Mouse (Mus musculus): ENCODE results near the gene Osbpl8. TPM values are rescaled to one million over a fixed set of nuclear protein-coding genes. Genes with fewer than 3 reads are reported as not detected.

Osbpl8 gene
- total and polyA plus RNA-seq, 3 experiments = 12.9 to 26.4 (median 23.4) TPM

GRCm38 (mm10) chr10:111207386-111207785 is 42.8 kb downstream of the Osbpl8 start:
- no peak overlapping the region for H3K9ac ChIP-seq (ENCODE audit: insufficient read depth, low read depth)
- TF ChIP-seq POLR2A (IDR thresholded peaks at IDR 0.05; ENCODE audit: low read depth, low read length) (no peak), ELF1 (IDR thresholded peaks at IDR 0.05; ENCODE audit: low read depth, low read length) (no peak), GABPA (IDR thresholded peaks at IDR 0.05; ENCODE audit: insufficient replicate concordance, low read depth, low read length) (no peak), USF2 (conservative IDR thresholded peaks at IDR 0.05; ENCODE audit: low read depth, low read length) (no peak), TCF12 (IDR thresholded peaks at IDR 0.05; ENCODE audit: low read depth, low read length) (no peak), MAFK (IDR thresholded peaks at IDR 0.05; ENCODE audit: insufficient replicate concordance, low read length) (no peak), CHD1 (IDR thresholded peaks at IDR 0.05; ENCODE audit: low read depth, low read length) (no peak)
- no peaks in the 10 kb centered on the region for H3K9me3 ChIP-seq (replicated peaks; ENCODE audit: low read length)
- H3K4me3 ChIP-seq (replicated peaks in 1 of 3; ENCODE audit: low read depth in 2 of 3, low read length in 2 of 3, poor library complexity in 1 of 3) = no peak overlapping the region
- peaks cover 0 to 11% of the 10 kb centered on the region in 2 experiments; a peak in 2 of 4 replicates for H3K4me1 ChIP-seq (ENCODE audit: control insufficient read depth in 1 of 2, insufficient read depth in 2 of 2)
- H3K79me2 ChIP-seq (replicated peaks; ENCODE audit: control insufficient read depth, extremely low read depth, insufficient read depth, poor library complexity, severe bottlenecking) = peaks cover 3% of the 10 kb centered on the region
- no peak overlapping the region for H3K4me2 ChIP-seq (ENCODE audit: insufficient read depth, low read depth, poor library complexity, severe bottlenecking)
- dilution Hi-C loops (cut with MboI; ENCODE audit: extremely low pct_ligation_motif_present, extremely low pct_unique_long_range_greater_than_20kb, low sequenced_read_pairs) (no loop called here), in situ Hi-C loops (cut with MboI; ENCODE audit: low pct_ligation_motif_present, low pct_unique_long_range_greater_than_20kb, low sequenced_read_pairs) (no loop called here)
- H3K36me3 ChIP-seq (replicated peaks in 1 of 2; ENCODE audit: control insufficient read depth in 1 of 2, insufficient read depth in 1 of 2, low read length in 1 of 2) = peaks cover 2 to 30% of the 10 kb centered on the region in 2 experiments
- no peak for DNase-seq (ENCODE audit: extremely low read depth)
- no peak overlapping the region for H3K27ac ChIP-seq (ENCODE audit: insufficient read depth, low read depth)
- no peaks in the 10 kb centered on the region for H3K27me3 ChIP-seq (replicated peaks)

GRCm38 (mm10) chr10:111214084-111214483 is 49.5 kb downstream of the Osbpl8 start:
- TF ChIP-seq SMC3 (IDR thresholded peaks at IDR 0.05; ENCODE audit: low read depth, low read length) (no peak), GABPA (IDR thresholded peaks at IDR 0.05; ENCODE audit: insufficient replicate concordance, low read depth, low read length) (no peak), E2F4 (IDR thresholded peaks at IDR 0.05; ENCODE audit: insufficient replicate concordance, low read depth, low read length) (no peak), EP300 (IDR thresholded peaks at IDR 0.05; ENCODE audit: low read length) (no peak)
- no peak overlapping the region for H3K27ac ChIP-seq (ENCODE audit: insufficient read depth, low read depth)
- dilution Hi-C loops (cut with MboI; ENCODE audit: extremely low pct_ligation_motif_present, extremely low pct_unique_long_range_greater_than_20kb, low sequenced_read_pairs) (no loop called here), in situ Hi-C loops (cut with MboI; ENCODE audit: low pct_ligation_motif_present, low pct_unique_long_range_greater_than_20kb, low sequenced_read_pairs) (no loop called here)
- no peak for DNase-seq (ENCODE audit: extremely low read depth)
- no peak overlapping the region for H3K4me3 ChIP-seq (replicated peaks in 1 of 3; ENCODE audit: low read depth in 2 of 3, low read length in 2 of 3, poor library complexity in 1 of 3)
- no peak overlapping the region for H3K4me2 ChIP-seq (ENCODE audit: insufficient read depth, low read depth, poor library complexity, severe bottlenecking)
- peaks cover 2 to 13% of the 10 kb centered on the region in 2 experiments for H3K36me3 ChIP-seq (replicated peaks in 1 of 2; ENCODE audit: control insufficient read depth in 1 of 2, insufficient read depth in 1 of 2, low read length in 1 of 2)
- H3K27me3 ChIP-seq (replicated peaks) = no peaks in the 10 kb centered on the region
- H3K4me1 ChIP-seq (ENCODE audit: control insufficient read depth in 1 of 2, insufficient read depth in 2 of 2) = peaks cover 0 to 6% of the 10 kb centered on the region in 2 experiments; a peak in 2 of 4 replicates
- peaks cover 3% of the 10 kb centered on the region for H3K79me2 ChIP-seq (replicated peaks; ENCODE audit: control insufficient read depth, extremely low read depth, insufficient read depth, poor library complexity, severe bottlenecking)
- H3K9me3 ChIP-seq (replicated peaks; ENCODE audit: low read length) = no peaks in the 10 kb centered on the region
- no peak overlapping the region for H3K9ac ChIP-seq (ENCODE audit: insufficient read depth, low read depth)

GRCm38 (mm10) chr10:111214696-111215095 is 50.1 kb downstream of the Osbpl8 start:
- dilution Hi-C loops (cut with MboI; ENCODE audit: extremely low pct_ligation_motif_present, extremely low pct_unique_long_range_greater_than_20kb, low sequenced_read_pairs) = no loop called here

More at GRCm38 (mm10) chr10:111214696-111215095, 50.1 kb downstream of the Osbpl8 start:
- Histone ChIP-seq H3K79me2 (replicated peaks; ENCODE audit: control insufficient read depth, extremely low read depth, insufficient read depth, poor library complexity, severe bottlenecking) (peaks cover 3% of the 10 kb centered on the region), H3K4me3 (replicated peaks in 1 of 3; ENCODE audit: low read depth in 2 of 3, low read length in 2 of 3, poor library complexity in 1 of 3) (no peak overlapping the region), H3K4me1 (ENCODE audit: control insufficient read depth in 1 of 2, insufficient read depth in 2 of 2) (peaks cover 0 to 6% of the 10 kb centered on the region in 2 experiments; a peak in 2 of 4 replicates), H3K4me2 (ENCODE audit: insufficient read depth, low read depth, poor library complexity, severe bottlenecking) (no peak overlapping the region), H3K27me3 (replicated peaks) (no peaks in the 10 kb centered on the region), H3K9ac (ENCODE audit: insufficient read depth, low read depth) (no peak overlapping the region), H3K9me3 (replicated peaks; ENCODE audit: low read length) (no peaks in the 10 kb centered on the region), H3K27ac (ENCODE audit: insufficient read depth, low read depth) (no peak overlapping the region), H3K36me3 (replicated peaks in 1 of 2; ENCODE audit: control insufficient read depth in 1 of 2, insufficient read depth in 1 of 2, low read length in 1 of 2) (peaks cover 5 to 15% of the 10 kb centered on the region in 2 experiments)
- in situ Hi-C loops (cut with MboI; ENCODE audit: low pct_ligation_motif_present, low pct_unique_long_range_greater_than_20kb, low sequenced_read_pairs) = no loop called here
- TF ChIP-seq EP300 (IDR thresholded peaks at IDR 0.05; ENCODE audit: low read length) (no peak), RCOR1 (conservative IDR thresholded peaks at IDR 0.05; ENCODE audit: low read depth, low read length) (no peak), BHLHE40 (IDR thresholded peaks at IDR 0.05; ENCODE audit: low read depth, low read length) (no peak), UBTF (IDR thresholded peaks at IDR 0.05; ENCODE audit: low read depth, low read length) (no peak), CHD2 (IDR thresholded peaks at IDR 0.05; ENCODE audit: low read length) (no peak), E2F4 (IDR thresholded peaks at IDR 0.05; ENCODE audit: insufficient replicate concordance, low read depth, low read length) (no peak), ETS1 (conservative IDR thresholded peaks at IDR 0.05; ENCODE audit: low read depth, low read length) (no peak), TCF12 (IDR thresholded peaks at IDR 0.05; ENCODE audit: low read depth, low read length) (no peak), KAT2A (IDR thresholded peaks at IDR 0.05; ENCODE audit: insufficient replicate concordance, low read length) (no peak), HCFC1 (IDR thresholded peaks at IDR 0.05; ENCODE audit: low read depth, low read length) (no peak), ELF1 (IDR thresholded peaks at IDR 0.05; ENCODE audit: low read depth, low read length) (no peak), USF2 (conservative IDR thresholded peaks at IDR 0.05; ENCODE audit: low read depth, low read length) (no peak)
- DNase-seq (ENCODE audit: extremely low read depth) = no peak

All from CH12.LX (cell line).